Mouse (Mus musculus) layer of hippocampus, postnatal 14 days (tissue): Measurements from ENCODE around the gene Ddah2. TPM values are rescaled to one million over a fixed set of nuclear protein-coding genes. Genes with fewer than 3 reads are reported as not detected.

Experiments used
- DNase-seq, 2 experiments: peaks; one replicate each; pipeline ENCODE4 v3.0.0; 2021 to 2022; ENCODE audit warnings: low spot score in 2 of 2, mixed read lengths in 1 of 2
- total RNA-seq, 2 experiments: library from RNA; stranded (reverse); gene quantifications; 2 replicates each; pipeline ENCODE4 v1.2.3; 2021

Ddah2 gene
- total RNA-seq, 2 experiments from 2014 or later = 26.4 to 33.1 TPM

- no peak for DNase-seq
These were observed 42.3 kb downstream of the Ddah2 start for GRCm38 (mm10) chr17:35101161-35101560.

DNA sequence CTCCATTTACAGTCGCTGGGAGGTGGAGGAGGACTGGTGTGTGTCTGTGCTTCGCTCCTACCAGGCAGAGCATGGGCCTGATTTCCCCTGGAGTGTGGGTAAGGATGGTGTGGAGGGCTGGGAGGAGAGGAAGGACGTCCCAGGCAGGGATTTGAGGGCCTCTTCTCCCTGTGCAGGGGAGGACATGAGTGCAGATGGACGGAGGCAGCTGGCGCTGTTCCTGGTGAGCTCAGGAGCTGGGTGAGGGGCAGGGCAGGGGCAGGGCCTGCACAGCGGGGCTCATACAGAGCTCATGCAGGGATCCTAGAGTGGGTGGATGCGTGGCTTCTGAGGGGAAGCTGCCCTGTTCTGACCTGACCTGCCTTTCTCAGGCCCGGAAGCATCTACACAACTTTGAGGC lies 43.5 kb downstream of the Ddah2 start:
- no peak for DNase-seq

- no peak for DNase-seq
These were observed 44.4 kb downstream of the Ddah2 start for GRCm38 (mm10) chr17:35103221-35103690.

- DNase-seq = no peak
These were observed 45.2 kb downstream of the Ddah2 start for GRCm38 (mm10) chr17:35104079-35104478.

- DNase-seq = no peak
These were observed 45.9 kb downstream of the Ddah2 start for GRCm38 (mm10) chr17:35104754-35105153.

GRCm38 (mm10) chr17:35105740-35106389 lies 47.0 kb downstream of the Ddah2 start:
- DNase-seq = no peak

GRCm38 (mm10) chr17:35106522-35106921 lies 47.7 kb downstream of the Ddah2 start:
- no peak for DNase-seq

DNA sequence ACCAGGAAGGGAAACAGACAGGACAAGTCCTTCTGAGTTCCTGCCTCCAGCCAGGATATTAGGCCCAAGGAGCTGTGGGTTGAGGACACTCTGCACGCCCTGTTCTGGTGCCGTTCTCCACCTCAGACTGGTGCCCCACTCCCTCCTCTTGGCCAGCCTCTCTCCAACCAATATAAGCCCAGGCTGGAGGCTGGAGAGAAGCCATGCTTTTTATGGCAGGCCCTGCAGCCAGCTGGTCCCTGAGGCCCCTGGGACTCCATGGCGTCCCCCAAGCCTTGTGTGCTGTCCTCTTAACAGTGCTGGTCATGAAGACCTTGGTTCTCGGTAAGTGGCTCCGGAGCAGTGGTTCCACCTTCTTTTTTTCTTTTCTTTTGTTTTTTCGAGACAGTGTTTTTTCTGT lies 49.3 kb downstream of the Ddah2 start, which contains the start of gene Ly6g5c:
Ly6g5c (plus strand) TSS at position 183 of the 400 bp plus-strand sequence.
- no peak for DNase-seq

Other genes starting within 250 kb of the Ddah2 start
- 10 to 100 TPM; 59.6 to 62.9 TPM for gene Stk19, start 222.1 kb upstream of the Ddah2 start, total RNA-seq
- gene Dxo, start 222.0 kb upstream of the Ddah2 start, total RNA-seq = 10 to 100 TPM; 35.9 to 39.3 TPM
- gene Skiv2l, start 208.8 kb upstream of the Ddah2 start, total RNA-seq = 10 to 100 TPM; 70.8 to 76.4 TPM
- gene Nelfe, start 208.6 kb upstream of the Ddah2 start, total RNA-seq = 10 to 100 TPM; 29.6 to 30.9 TPM
- under 1 TPM in 1 of 2 experiments, not detected in 1; 0.23 TPM for gene Cfb, start 196.5 kb upstream of the Ddah2 start, total RNA-seq
- 1 to 10 TPM; 6.4 to 8.1 TPM for gene Zbtb12, start 179.6 kb upstream of the Ddah2 start, total RNA-seq
- gene Gm20547, start 177.0 kb upstream of the Ddah2 start, total RNA-seq = not detected
- gene C2, start 160.8 kb upstream of the Ddah2 start, total RNA-seq = 1 to 10 TPM; 2.0 to 3.7 TPM
- gene Ehmt2, start 160.6 kb upstream of the Ddah2 start, total RNA-seq = 100 to 1,000 TPM; 168 to 173 TPM
- under 1 TPM; 0.18 to 0.38 TPM for gene Slc44a4, start 144.6 kb upstream of the Ddah2 start, total RNA-seq
- 10 to 100 TPM; 31.9 to 32.9 TPM for gene Neu1, start 127.8 kb upstream of the Ddah2 start, total RNA-seq
- gene Hspa1b, start 99.8 kb upstream of the Ddah2 start, total RNA-seq = 10 to 100 TPM; 12.5 TPM
- not detected for gene Gm20481, start 89.1 kb upstream of the Ddah2 start, total RNA-seq
- 10 to 100 TPM; 12.4 to 13.1 TPM for gene Hspa1a, start 86.9 kb upstream of the Ddah2 start, total RNA-seq
- under 1 TPM; 0.38 to 0.44 TPM for gene Hspa1l, start 86.3 kb upstream of the Ddah2 start, total RNA-seq
- 10 to 100 TPM; 19.4 to 25.0 TPM for gene Lsm2, start 77.2 kb upstream of the Ddah2 start, total RNA-seq
- gene Vars, start 58.0 kb upstream of the Ddah2 start, total RNA-seq = 10 to 100 TPM; 52.9 to 55.9 TPM
- gene Vwa7, start 42.5 kb upstream of the Ddah2 start, total RNA-seq = under 1 TPM; 0.14 to 0.21 TPM
- gene Sapcd1, start 31.0 kb upstream of the Ddah2 start, total RNA-seq = 1 to 10 TPM; 1.8 to 2.6 TPM
- gene Msh5, start 12.3 kb upstream of the Ddah2 start, total RNA-seq = 1 to 10 TPM in 1 of 2 experiments, under 1 TPM in 1; 0.79 to 1.9 TPM
- 10 to 100 TPM; 11.7 to 14.8 TPM for gene Clic1, start 9.1 kb upstream of the Ddah2 start, total RNA-seq
- not detected for gene Ly6g6c, start 6.4 kb downstream of the Ddah2 start, total RNA-seq
- gene Mpig6b, start 7.1 kb downstream of the Ddah2 start, total RNA-seq = not detected
- gene Ly6g6e, start 17.9 kb downstream of the Ddah2 start, total RNA-seq = 1 to 10 TPM; 1.6 to 1.8 TPM
- 1 to 10 TPM; 1.2 to 2.6 TPM for gene Ly6g6d, start 19.0 kb downstream of the Ddah2 start, total RNA-seq
- gene Ly6g6f, start 26.6 kb downstream of the Ddah2 start, total RNA-seq = not detected
- 10 to 100 TPM; 88.8 to 93.0 TPM for gene Abhd16a, start 30.2 kb downstream of the Ddah2 start, total RNA-seq
- gene Ly6g5c, start 49.2 kb downstream of the Ddah2 start, total RNA-seq = not detected
- under 1 TPM; 0.67 to 0.74 TPM for gene Ly6g5b, start 56.4 kb downstream of the Ddah2 start, total RNA-seq
- 10 to 100 TPM; 10.2 to 13.2 TPM for gene Gpank1, start 62.4 kb downstream of the Ddah2 start, total RNA-seq
- gene Csnk2b, start 63.0 kb downstream of the Ddah2 start, total RNA-seq = 100 to 1,000 TPM; 174 to 179 TPM
- gene D17H6S53E, start 67.3 kb downstream of the Ddah2 start, total RNA-seq = 10 to 100 TPM; 20.8 to 26.1 TPM
- not detected for gene Apom, start 73.0 kb downstream of the Ddah2 start, total RNA-seq
- 100 to 1,000 TPM; 289 TPM for gene Bag6, start 76.1 kb downstream of the Ddah2 start, total RNA-seq
- gene Prrc2a, start 105.9 kb downstream of the Ddah2 start, total RNA-seq = 100 to 1,000 TPM; 305 to 314 TPM
- gene Aif1, start 117.0 kb downstream of the Ddah2 start, total RNA-seq = 10 to 100 TPM in 1 of 2 experiments, 1 to 10 TPM in 1; 9.9 to 10.4 TPM
- gene Lst1, start 129.4 kb downstream of the Ddah2 start, total RNA-seq = 10 to 100 TPM in 1 of 2 experiments, 1 to 10 TPM in 1; 8.2 to 12.1 TPM
- 1 to 10 TPM in 1 of 2 experiments, under 1 TPM in 1; 0.55 to 1.0 TPM for gene Ltb, start 135.4 kb downstream of the Ddah2 start, total RNA-seq
- gene Tnf, start 143.0 kb downstream of the Ddah2 start, total RNA-seq = under 1 TPM in 1 of 2 experiments, not detected in 1; 0.31 TPM
- gene Lta, start 146.3 kb downstream of the Ddah2 start, total RNA-seq = 1 to 10 TPM in 1 of 2 experiments, under 1 TPM in 1; 0.62 to 1.1 TPM
- gene Gm16181, start 161.8 kb downstream of the Ddah2 start, total RNA-seq = not detected
- 100 to 1,000 TPM; 485 to 488 TPM for gene Atp6v1g2, start 174.6 kb downstream of the Ddah2 start, total RNA-seq
- gene Nfkbil1, start 176.8 kb downstream of the Ddah2 start, total RNA-seq = 10 to 100 TPM; 13.2 to 14.5 TPM
- 100 to 1,000 TPM; 234 to 244 TPM for gene Ddx39b, start 182.7 kb downstream of the Ddah2 start, total RNA-seq
- 10 to 100 TPM; 14.5 to 14.8 TPM for gene H2-D1, start 203.7 kb downstream of the Ddah2 start, total RNA-seq